Mouse (Mus musculus) brain, adult 2 months (tissue): ENCODE measurements at regions not wholly inside any gene's neighbourhood (a gene's known extent, or its start where the extent isn't known, plus 50 kb on each side); places are given as distances from the start of the nearest gene placed in this dataset.

ENCODE experiments used
- DNase-seq: peaks from one replicate; pipeline ENCODE4 v3.0.0; 2011; ENCODE audit warnings: low read depth, low spot score

GRCm38 (mm10) chr10:8998758-8999398 is 113.0 kb upstream of the Sash1 start:
- DNase-seq, result peak; percentile 21

GRCm38 (mm10) chr10:8998356-8998755 is 112.5 kb upstream of the Sash1 start:
- DNase-seq, result no peak

- DNase-seq, result peak; percentile 56
Observed at GRCm38 (mm10) chr10:8995097-8995496, 109.2 kb upstream of the Sash1 start.

- no peak for DNase-seq
Observed at GRCm38 (mm10) chr10:8986339-8986738, 100.5 kb upstream of the Sash1 start.

- DNase-seq, result no peak
Observed at GRCm38 (mm10) chr10:8983347-8983746, 97.5 kb upstream of the Sash1 start.

GRCm38 (mm10) chr10:8980568-8980967 is 94.7 kb upstream of the Sash1 start:
- DNase-seq, result no peak

- DNase-seq, result no peak
Observed at GRCm38 (mm10) chr10:8978595-8978994, 92.7 kb upstream of the Sash1 start.

GRCm38 (mm10) chr10:8973934-8974333 is 88.1 kb upstream of the Sash1 start:
- peak; percentile 34 for DNase-seq

GRCm38 (mm10) chr10:8972789-8973551 is 87.1 kb upstream of the Sash1 start:
- DNase-seq, result no peak

- DNase-seq, result no peak
Observed at GRCm38 (mm10) chr10:8970807-8971206, 84.9 kb upstream of the Sash1 start.

- DNase-seq, result no peak
Observed at GRCm38 (mm10) chr10:8969586-8969985, 83.7 kb upstream of the Sash1 start.

GRCm38 (mm10) chr10:8969016-8969415 is 83.1 kb upstream of the Sash1 start:
- DNase-seq, result no peak

- DNase-seq, result peak; percentile 34
Observed at GRCm38 (mm10) chr10:8968276-8968923, 82.5 kb upstream of the Sash1 start.

- no peak for DNase-seq
Observed at GRCm38 (mm10) chr10:8962921-8963320, 77.1 kb upstream of the Sash1 start.

GRCm38 (mm10) chr10:8960964-8961675 is 75.2 kb upstream of the Sash1 start:
- DNase-seq, result peak; percentile 76

- no peak for DNase-seq
Observed at GRCm38 (mm10) chr10:8960275-8960960, 74.5 kb upstream of the Sash1 start.

GRCm38 (mm10) chr10:8955499-8956211 is 69.8 kb upstream of the Sash1 start:
- peak; percentile 55 for DNase-seq

- DNase-seq, result no peak
Observed at GRCm38 (mm10) chr10:8954003-8954402, 68.1 kb upstream of the Sash1 start.

- no peak for DNase-seq
Observed at GRCm38 (mm10) chr10:8952922-8953321, 67.1 kb upstream of the Sash1 start.

GRCm38 (mm10) chr10:8951937-8952336 is 66.1 kb upstream of the Sash1 start:
- DNase-seq, result no peak
